Mouse (Mus musculus) limb, embryonic 14.5 days (tissue): ENCODE data around the gene Hnrnpu. TPM values are rescaled to one million over a fixed set of nuclear protein-coding genes. Genes with fewer than 3 reads are reported as not detected.

Experiments
- ATAC-seq: fragments of 200-750 bp; cut with Nextera tagmentation; 2 replicates; pipeline ENCODE4 v1.8.0; 2017; ENCODE audit warnings: low read depth, moderate number of reproducible peaks, moderate TSS enrichment; ENCODE audit not compliant: low FRiP score
- DNase-seq: peaks from one replicate; pipeline ENCODE4 v3.0.0-alpha.2; 2015; ENCODE audit warnings: low spot score
- H3K27ac ChIP-seq: fragments of 300-500 bp; sonication (generic); replicated peaks from 2 replicates; pipeline ENCODE4 v1.5.1; 2014; ENCODE audit warnings: low read depth, mild to moderate bottlenecking, low read length, moderate library complexity, mixed read lengths
- H3K27me3 ChIP-seq: fragments of 300-500 bp; sonication (generic); 2 replicates; pipeline ENCODE4 v1.6.1; 2014; ENCODE audit warnings: low read length, mixed read lengths; ENCODE audit not compliant: control insufficient read depth, insufficient read depth
- H3K36me3 ChIP-seq: fragments of 300-500 bp; sonication (generic); 2 replicates; pipeline ENCODE4 v1.6.1; 2014; ENCODE audit warnings: mild to moderate bottlenecking, low read length, moderate library complexity, mixed read lengths; ENCODE audit not compliant: control insufficient read depth, insufficient read depth
- H3K4me1 ChIP-seq: fragments of 300-500 bp; sonication (generic); 2 replicates; pipeline ENCODE4 v1.6.1; 2014; ENCODE audit warnings: antibody characterized with exemption, low read length, mixed read lengths; ENCODE audit not compliant: control insufficient read depth, insufficient read depth
- H3K4me2 ChIP-seq: fragments of 300-500 bp; sonication (generic); replicated peaks from 2 replicates; pipeline ENCODE4 v1.6.1; 2014; ENCODE audit warnings: low read depth, mild to moderate bottlenecking, low read length, moderate library complexity; ENCODE audit not compliant: severe bottlenecking
- H3K4me3 ChIP-seq: fragments of 300-500 bp; sonication (generic); replicated peaks from 2 replicates; pipeline ENCODE4 v1.5.1; 2014; ENCODE audit warnings: low read length
- H3K9ac ChIP-seq: fragments of 300-500 bp; sonication (generic); 2 replicates; pipeline ENCODE4 v1.6.1; 2014; ENCODE audit warnings: mild to moderate bottlenecking, low read depth, low read length, moderate library complexity; ENCODE audit not compliant: severe bottlenecking
- H3K9me3 ChIP-seq: fragments of 300-500 bp; sonication (generic); 2 replicates; pipeline ENCODE4 v1.6.1; 2016; ENCODE audit warnings: low read length; ENCODE audit not compliant: control insufficient read depth
- POLR2A ChIP-seq: fragments of 200-500 bp; IDR thresholded peaks from 2 replicates; pipeline ENCODE4 v1.8.0; 2012; ENCODE audit warnings: inconsistent platforms, mild to moderate bottlenecking, moderate library complexity, borderline replicate concordance; ENCODE audit not compliant: insufficient read depth, insufficient read length; ENCODE audit errors: extremely low read depth
- WGBS: fragments of 180-500 bp; shearing (Covaris S2); extraction: QIAGEN DNeasy Blood & Tissue Kit; methylation state at CpG from one replicate; pipeline ENCODE4 v1.1.7; 2014; 5-methylcytosine and 5-hydroxymethylcytosine counted together
- polyA plus RNA-seq, 2 experiments: library from polyadenylated mRNA; depleted of rRNA in 1 of 2; stranded (reverse) in 1 of 2; unstranded in 1 of 2; fragments of >200 nt; fragmentation: Nextera tagmentation in 1 of 2; extraction: Ambion mirVana in 1 of 2; gene quantifications; 2 replicates each; pipeline versions ENCODE4 v1.2.1 to v1.2.3; 2012 to 2014

Gene Hnrnpu
- polyA plus RNA-seq, 2 experiments: 379 to 393 TPM

DNA sequence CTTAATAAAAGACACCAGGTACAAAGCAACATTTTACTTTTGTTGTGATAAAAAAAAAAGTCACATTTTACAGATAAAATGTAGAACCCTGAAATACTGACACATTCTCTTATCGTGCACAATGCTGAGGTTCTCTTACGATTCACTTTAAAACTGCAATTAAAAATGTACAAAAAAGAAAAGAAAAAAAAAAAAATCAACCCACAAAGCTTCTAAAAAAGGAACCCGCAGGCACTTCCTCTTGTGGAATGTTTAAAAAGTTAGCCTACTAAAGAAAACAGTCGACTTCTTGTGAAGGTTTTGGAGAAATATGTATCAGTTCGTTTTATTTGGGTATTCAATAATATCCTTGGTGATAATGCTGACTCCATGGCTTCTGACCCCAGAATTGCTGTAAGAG is 8.6 kb downstream of the Hnrnpu start:
- Histone ChIP-seq H3K4me2 (no peak overlapping the region), H3K9me3 (no peaks in the 10 kb centered on the region), H3K36me3 (peaks cover 88% of the 10 kb centered on the region), H3K4me1 (peaks cover 5% of the 10 kb centered on the region; the same call in 1 of the 2 replicates), H3K9ac (no peak overlapping the region), H3K27ac (no peak overlapping the region), H3K27me3 (no peaks in the 10 kb centered on the region), H3K4me3 (no peak overlapping the region)
- DNase-seq: no peak
- 78% methylated on average over 5 of the region's 5 CpGs for WGBS
- TF ChIP-seq POLR2A: no peak
- no peak for ATAC-seq

DNA sequence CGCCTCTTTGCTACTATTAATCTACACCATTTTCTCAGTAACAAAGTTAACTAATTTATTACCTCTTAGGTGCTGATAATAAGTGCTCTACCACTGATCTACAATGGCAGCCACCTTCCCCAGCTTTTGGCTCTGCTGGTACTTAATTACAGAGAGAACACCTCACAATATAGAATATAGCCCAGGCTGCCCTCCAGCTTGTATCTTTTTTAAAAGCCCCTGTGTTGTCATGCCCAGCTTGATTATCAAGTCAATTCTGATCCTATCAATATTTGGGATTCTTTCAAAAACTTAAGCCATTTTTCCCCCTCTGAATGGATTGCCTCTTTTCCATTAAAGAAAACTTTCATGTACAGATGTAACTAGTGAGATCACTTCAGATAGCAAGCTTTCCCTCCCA is 10.6 kb downstream of the Hnrnpu start:
- ATAC-seq (no peak), DNase-seq (no peak)
- peaks cover 85% of the 10 kb centered on the region for H3K36me3 ChIP-seq
- 0 out of 2 replicates have a peak, but pooled peaks cover under 1% of the 10 kb centered on the region for H3K4me1 ChIP-seq
- WGBS: 95% methylated on average over 1 of the region's 1 CpGs
- H3K27ac ChIP-seq: no peak overlapping the region
- no peaks in the 10 kb centered on the region for H3K9me3 ChIP-seq
- H3K4me3 ChIP-seq: no peak overlapping the region
- TF ChIP-seq POLR2A: no peak
- no peak overlapping the region for H3K4me2 ChIP-seq
- H3K27me3 ChIP-seq: no peaks in the 10 kb centered on the region
- H3K9ac ChIP-seq: no peak overlapping the region

DNA sequence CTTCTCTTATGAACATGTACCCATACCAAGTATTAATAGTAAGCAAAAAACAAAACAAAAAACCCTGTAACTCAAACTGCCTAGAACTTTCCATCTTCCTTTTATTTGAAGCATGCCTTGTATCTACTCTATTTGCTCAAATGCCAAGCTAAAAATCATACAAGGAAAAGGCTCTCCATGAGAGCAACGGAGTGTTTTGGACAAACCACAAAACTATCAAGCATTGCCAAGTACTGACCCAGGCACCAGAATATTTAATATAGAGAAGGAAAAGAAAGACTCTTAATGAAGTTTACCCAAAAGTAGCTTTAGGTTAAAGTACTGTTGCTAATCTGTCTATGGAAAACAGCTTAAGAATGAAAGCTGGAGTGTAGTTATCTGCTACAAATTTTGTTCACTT is 11.2 kb downstream of the Hnrnpu start:
- no peak overlapping the region for H3K4me2 ChIP-seq
- no peak for DNase-seq
- H3K4me3 ChIP-seq: no peak overlapping the region
- H3K27ac ChIP-seq: no peak overlapping the region
- peaks cover 2% of the 10 kb centered on the region; the same call in 1 of the 2 replicates for H3K4me1 ChIP-seq
- H3K9ac ChIP-seq: no peak overlapping the region
- no peak for ATAC-seq
- no peaks in the 10 kb centered on the region for H3K27me3 ChIP-seq
- peaks cover 86% of the 10 kb centered on the region for H3K36me3 ChIP-seq
- no peaks in the 10 kb centered on the region for H3K9me3 ChIP-seq
- no peak for TF ChIP-seq POLR2A
- 85% methylated on average over 1 of the region's 1 CpGs for WGBS

GRCm38 (mm10) chr1:178324568-178324967 is 13.0 kb downstream of the Hnrnpu start:
- no peak for ATAC-seq
- peaks cover 76% of the 10 kb centered on the region for H3K36me3 ChIP-seq

DNA sequence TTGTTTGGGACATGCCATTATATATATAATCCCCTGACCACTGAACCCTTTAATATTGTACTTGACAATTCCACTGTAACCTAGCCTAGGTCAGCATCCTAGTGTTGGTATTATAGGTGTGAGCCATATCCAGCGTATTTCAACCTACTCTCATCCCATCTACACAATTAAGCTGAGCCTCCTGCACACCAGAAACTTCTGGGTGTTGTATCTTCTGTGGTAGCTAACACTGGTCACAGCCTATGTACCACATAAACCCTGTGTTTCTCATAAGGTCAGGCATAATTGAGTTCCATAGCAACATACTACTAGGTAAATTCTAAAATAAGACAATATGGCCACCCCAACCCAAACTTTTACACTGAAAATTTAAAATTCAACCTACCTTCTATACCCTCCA is 14.4 kb downstream of the Hnrnpu start:
- ATAC-seq (no peak), DNase-seq (no peak)
- H3K27me3 ChIP-seq: no peaks in the 10 kb centered on the region
- H3K36me3 ChIP-seq: peaks cover 65% of the 10 kb centered on the region
- WGBS: 82% methylated on average over 1 of the region's 1 CpGs
- H3K9ac ChIP-seq: no peak overlapping the region
- H3K9me3 ChIP-seq: no peaks in the 10 kb centered on the region
- TF ChIP-seq POLR2A: no peak
- no peak overlapping the region for H3K4me2 ChIP-seq
- no peak overlapping the region for H3K27ac ChIP-seq
- H3K4me1 ChIP-seq: peaks cover 11% of the 10 kb centered on the region
- H3K4me3 ChIP-seq: no peak overlapping the region

More at GRCm38 (mm10) chr1:178324568-178324967, 13.0 kb downstream of the Hnrnpu start:
- Histone ChIP-seq H3K4me1 (peaks cover 11% of the 10 kb centered on the region), H3K4me2 (no peak overlapping the region), H3K4me3 (no peak overlapping the region), H3K27me3 (no peaks in the 10 kb centered on the region), H3K27ac (no peak overlapping the region), H3K9ac (no peak overlapping the region), H3K9me3 (no peaks in the 10 kb centered on the region)
- no peak for TF ChIP-seq POLR2A
- WGBS: 85% methylated on average over 1 of the region's 1 CpGs
- no peak for DNase-seq
